Mouse (Mus musculus) adrenal gland, adult 18-20 months (tissue): ENCODE measurements around the gene Luzp1. TPM values are rescaled to one million over a fixed set of nuclear protein-coding genes. Genes with fewer than 3 reads are reported as not detected.
A peak's percentile ranks its signal among the peaks of the same experiment; 100 is the strongest.

Source experiments
- DNase-seq, 2 experiments: peaks; one replicate each; pipeline ENCODE4 v3.0.0; 2021 to 2022; ENCODE audit warnings: low spot score in 2 of 2
- total RNA-seq, 2 experiments: library from RNA; stranded (reverse); gene quantifications; 1 replicate in 1 of 2; 2 replicates in 1 of 2; pipeline ENCODE4 v1.2.3; 2021

Gene Luzp1
- total RNA-seq, 2 experiments from 2014 or later = 32.0 to 41.5 TPM

- DNase-seq = no peak
Measured at GRCm38 (mm10) chr4:136546279-136547045, 76.9 kb downstream of the Luzp1 start.

GRCm38 (mm10) chr4:136547721-136548120 lies 78.2 kb downstream of the Luzp1 start:
- DNase-seq = no peak

- no peak for DNase-seq
Measured at GRCm38 (mm10) chr4:136548381-136548801, 78.8 kb downstream of the Luzp1 start.

- DNase-seq = no peak
Measured at GRCm38 (mm10) chr4:136553108-136553507, 83.5 kb downstream of the Luzp1 start.

GRCm38 (mm10) chr4:136557638-136558037 lies 88.1 kb downstream of the Luzp1 start:
- DNase-seq = no peak

GRCm38 (mm10) chr4:136559690-136560089 lies 90.1 kb downstream of the Luzp1 start:
- DNase-seq = no peak

GRCm38 (mm10) chr4:136560270-136560991 lies 90.9 kb downstream of the Luzp1 start:
- no peak for DNase-seq

- DNase-seq = no peak
Measured at GRCm38 (mm10) chr4:136562755-136563154, 93.2 kb downstream of the Luzp1 start.

GRCm38 (mm10) chr4:136568629-136569028 lies 99.1 kb downstream of the Luzp1 start:
- peak in 1 of 2 experiments; percentile 35 for DNase-seq

- DNase-seq = no peak
Measured at GRCm38 (mm10) chr4:136569998-136570397, 100.4 kb downstream of the Luzp1 start.

GRCm38 (mm10) chr4:136581885-136582284 lies 112.3 kb downstream of the Luzp1 start:
- peak in 1 of 2 experiments; percentile 17 for DNase-seq

GRCm38 (mm10) chr4:136587221-136587827 lies 117.8 kb downstream of the Luzp1 start:
- no peak for DNase-seq

- no peak for DNase-seq
Measured at GRCm38 (mm10) chr4:136588003-136588402, 118.4 kb downstream of the Luzp1 start.

- no peak for DNase-seq
Measured at GRCm38 (mm10) chr4:136592111-136592510, 122.5 kb downstream of the Luzp1 start.

- DNase-seq = no peak
Measured at GRCm38 (mm10) chr4:136594006-136594405, 124.4 kb downstream of the Luzp1 start.

GRCm38 (mm10) chr4:136595221-136595620 lies 125.7 kb downstream of the Luzp1 start:
- DNase-seq = no peak

- DNase-seq = no peak
Measured at GRCm38 (mm10) chr4:136598268-136598876, 128.8 kb downstream of the Luzp1 start.

GRCm38 (mm10) chr4:136599869-136600268 lies 130.3 kb downstream of the Luzp1 start:
- no peak for DNase-seq

- DNase-seq = no peak
Measured at GRCm38 (mm10) chr4:136600536-136600935, 131.0 kb downstream of the Luzp1 start.

- peak; percentile 41 to 51 for DNase-seq
Measured at GRCm38 (mm10) chr4:136601476-136601875, 131.9 kb downstream of the Luzp1 start.

- peak; percentile 47 for DNase-seq
Measured at GRCm38 (mm10) chr4:136602018-136602554, 132.5 kb downstream of the Luzp1 start.
